Mouse (Mus musculus) spleen, adult 2 months (tissue): ENCODE results near the gene Klf16.

ENCODE experiments used
- CTCF ChIP-seq: fragments of 200-500 bp; IDR thresholded peaks from 2 replicates; pipeline ENCODE4 v1.5.1; 2011; ENCODE audit warnings: mild to moderate bottlenecking, inconsistent platforms; ENCODE audit not compliant: insufficient read depth, insufficient read length, insufficient replicate concordance; ENCODE audit errors: extremely low read depth
- POLR2A ChIP-seq: fragments of 200-500 bp; IDR thresholded peaks from 2 replicates; pipeline ENCODE4 v1.6.1; 2011; ENCODE audit warnings: low read depth, low read length, inconsistent platforms

GRCm38 (mm10) chr10:80619465-80620244 lies 42.5 kb upstream of the Klf16 start:
- no peak for TF ChIP-seq CTCF
- TF ChIP-seq POLR2A, result no peak
